Mouse (Mus musculus) brain, embryonic 14.5 days (tissue): ENCODE data around the gene Cdca3.

Source experiments
- CTCF ChIP-seq: fragments of 200-500 bp; IDR thresholded peaks from 2 replicates; pipeline ENCODE4 v1.5.1; 2012; ENCODE audit warnings: inconsistent platforms, mild to moderate bottlenecking, moderate library complexity, borderline replicate concordance; ENCODE audit not compliant: insufficient read depth, insufficient read length; ENCODE audit errors: extremely low read depth
- POLR2A ChIP-seq: fragments of 200-500 bp; IDR thresholded peaks from 2 replicates; pipeline ENCODE4 v1.6.1; 2012; ENCODE audit warnings: mild to moderate bottlenecking, inconsistent platforms, borderline replicate concordance; ENCODE audit not compliant: poor library complexity, insufficient read depth, insufficient read length, severe bottlenecking; ENCODE audit errors: extremely low read depth

GRCm38 (mm10) chr6:124811403-124811665 is 18.0 kb upstream of the Cdca3 start:
- TF ChIP-seq CTCF (no peak), POLR2A (no peak)
